Mouse (Mus musculus): ENCODE measurements around the gene Gm28044.
"Not testable (repeated sequence)": the region's sequence is repeated elsewhere in the genome, so short reads cannot be mapped to it uniquely, and the experiment has no call there.

The Gm28044 gene

GRCm38 (mm10) chr13:67360131-67360744 is at the start of gene Gm28044, which contains the start of gene Zfp953:
Gene Gm28044, minus strand, starts transcription at chr13:67360536.
Gene Zfp953, minus strand, starts transcription at chr13:67360605.
- DNase-seq (ENCODE audit: low spot score in 2 of 2) = peak; percentile 86 to 91

DNA sequence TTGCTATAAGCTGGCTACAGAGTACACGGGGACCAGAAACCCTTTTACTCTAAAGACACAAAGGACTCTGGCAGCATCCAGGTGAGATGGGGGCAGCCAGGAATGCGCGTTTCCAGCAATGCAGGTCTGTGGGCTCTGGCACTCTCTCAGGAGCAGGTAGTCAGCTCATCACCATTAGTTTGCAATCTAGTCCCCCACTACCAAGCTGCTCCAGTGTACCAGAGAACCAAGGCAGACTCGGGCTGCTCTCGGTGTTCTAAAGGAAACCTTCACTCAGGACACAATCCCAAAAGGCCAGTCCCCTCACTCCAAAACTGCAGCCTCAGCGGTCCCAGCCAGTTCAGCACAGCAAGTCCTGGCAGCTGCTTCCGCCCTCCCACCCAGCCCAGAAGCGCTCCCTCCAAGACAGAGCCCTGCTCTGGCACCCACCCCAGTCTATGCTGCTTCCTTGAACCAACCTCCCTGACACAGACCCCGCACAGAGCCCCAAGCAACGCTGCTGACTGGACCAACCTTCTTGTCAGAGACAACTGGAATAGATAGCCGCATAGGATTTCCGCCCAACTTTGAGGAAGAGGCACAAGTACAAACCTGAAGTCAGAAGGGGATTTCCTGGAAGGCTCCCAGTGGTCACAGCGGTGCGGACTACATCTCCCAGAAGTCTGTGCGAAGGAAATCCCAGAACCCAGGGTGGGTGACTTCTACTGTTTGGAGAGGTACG is 39.0 kb upstream of the Gm28044 start, which contains the start of gene Zfp429:
Zfp429 (minus strand) TSS at position 637 of the 721 bp plus-strand sequence.
- DNase-seq (ENCODE audit: low spot score in 2 of 2) = peak; percentile 73 to 82

- not testable (repeated sequence) for DNase-seq (ENCODE audit: low spot score in 2 of 2)
These were observed 15.9 kb upstream of the Gm28044 start for GRCm38 (mm10) chr13:67376255-67376654.

GRCm38 (mm10) chr13:67375050-67375911 is 14.9 kb upstream of the Gm28044 start, which contains the start of the genes Gm28041 and Zfp456:
Gene Gm28041, minus strand, starts transcription at chr13:67375733.
Gene Zfp456, minus strand, starts transcription at chr13:67375810.
- peak; percentile 75 to 80 for DNase-seq (ENCODE audit: low spot score in 2 of 2)

DNA sequence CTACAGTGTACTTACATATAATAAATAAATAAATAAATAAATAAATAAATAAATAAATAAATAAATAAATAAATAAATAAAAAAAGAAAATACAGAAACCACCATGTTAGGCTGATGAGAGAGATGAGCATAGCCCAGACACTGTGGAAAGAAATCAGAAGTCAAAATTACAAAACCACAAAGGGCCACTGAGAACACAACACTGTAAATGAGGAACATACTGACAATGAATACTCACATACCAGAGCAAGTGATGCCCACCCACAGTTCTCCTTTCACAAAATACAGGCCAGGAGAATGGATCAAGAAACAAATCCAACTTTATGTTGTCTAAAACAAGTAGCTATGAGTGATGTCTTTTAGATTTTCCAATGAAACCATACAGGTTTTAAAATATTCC is 8.5 kb downstream of the Gm28044 start:
- DNase-seq (ENCODE audit: low spot score in 2 of 2) = no peak

DNA sequence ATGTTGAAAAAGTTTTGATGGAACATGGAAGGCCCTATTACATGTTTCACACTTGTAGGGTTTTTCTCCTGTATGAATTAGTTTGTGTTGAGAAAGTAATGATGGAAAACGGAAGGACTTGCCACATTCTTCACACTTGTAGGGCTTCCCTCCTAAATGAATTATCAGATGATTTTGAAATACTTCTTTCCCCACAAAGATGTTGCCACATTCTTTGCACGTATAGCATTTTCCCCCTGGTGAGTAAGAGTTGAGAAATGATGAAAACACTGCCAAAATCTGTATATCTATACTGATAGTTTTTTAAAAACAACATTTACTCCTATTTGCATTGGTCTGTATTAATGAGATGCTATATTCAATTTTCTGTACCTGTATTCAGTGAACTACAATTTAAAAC is 16.9 kb downstream of the Gm28044 start:
- no peak for DNase-seq (ENCODE audit: low spot score in 2 of 2)

GRCm38 (mm10) chr13:67332877-67333276 is 27.5 kb downstream of the Gm28044 start:
- DNase-seq (ENCODE audit: low spot score in 2 of 2) = peak in 1 of 2 experiments; percentile 3

- peak; percentile 88 to 92 for DNase-seq (ENCODE audit: low spot score in 2 of 2)
These were observed 28.2 kb downstream of the Gm28044 start, which contains the start of gene Zfp595 for GRCm38 (mm10) chr13:67332019-67332724. Gene Zfp595, minus strand, starts transcription at chr13:67332570.

DNA sequence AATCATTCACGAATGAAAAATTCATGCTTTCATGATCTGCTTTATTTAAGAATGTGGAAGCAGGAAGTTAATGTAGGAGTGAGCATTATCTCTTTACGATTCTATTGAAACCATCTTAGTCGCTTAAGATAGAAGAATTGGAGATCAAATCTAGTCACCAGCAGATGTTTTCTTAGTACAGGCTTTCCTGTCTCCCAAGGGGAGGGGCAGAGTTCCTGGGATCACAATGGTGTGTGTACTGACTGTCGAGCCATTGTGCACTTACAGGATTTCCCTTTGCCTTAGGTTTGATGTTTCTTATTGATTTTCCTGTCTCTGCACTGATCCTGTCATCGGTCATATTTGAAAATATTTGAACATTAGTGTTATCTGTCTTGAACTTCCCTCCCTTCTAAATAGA is 53.6 kb downstream of the Gm28044 start:
- no peak for DNase-seq (ENCODE audit: low spot score in 2 of 2)

GRCm38 (mm10) chr13:67305822-67306672 is 54.3 kb downstream of the Gm28044 start, which contains the start of gene Zfp457:
Gene Zfp457, minus strand, starts transcription at chr13:67306485.
- DNase-seq (ENCODE audit: low spot score in 2 of 2) = peak; percentile 86 to 93

DNA sequence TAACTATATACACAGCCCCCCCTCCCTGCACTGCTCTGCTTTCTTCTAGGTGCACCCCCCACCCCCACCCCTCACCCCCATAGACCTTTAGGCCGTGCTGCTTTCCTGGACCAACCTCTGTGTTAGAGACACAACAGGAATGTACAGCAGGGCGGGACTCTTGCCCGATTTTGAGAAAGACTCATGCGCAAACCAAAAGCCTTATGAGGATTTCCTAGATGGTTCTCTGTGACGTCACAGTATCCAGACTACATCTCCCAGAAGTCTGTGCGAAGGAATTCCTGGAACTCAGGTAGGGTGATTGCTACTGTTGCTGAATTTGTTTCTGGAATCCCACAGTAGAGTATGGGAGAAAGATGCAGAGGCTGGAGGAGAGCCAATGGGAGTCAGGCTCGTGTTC is 82.0 kb downstream of the Gm28044 start, which contains the start of gene Zfp458:
Zfp458 (minus strand) TSS at position 153 of the 400 bp plus-strand sequence.
- no peak for DNase-seq (ENCODE audit: low spot score in 2 of 2)

DNA sequence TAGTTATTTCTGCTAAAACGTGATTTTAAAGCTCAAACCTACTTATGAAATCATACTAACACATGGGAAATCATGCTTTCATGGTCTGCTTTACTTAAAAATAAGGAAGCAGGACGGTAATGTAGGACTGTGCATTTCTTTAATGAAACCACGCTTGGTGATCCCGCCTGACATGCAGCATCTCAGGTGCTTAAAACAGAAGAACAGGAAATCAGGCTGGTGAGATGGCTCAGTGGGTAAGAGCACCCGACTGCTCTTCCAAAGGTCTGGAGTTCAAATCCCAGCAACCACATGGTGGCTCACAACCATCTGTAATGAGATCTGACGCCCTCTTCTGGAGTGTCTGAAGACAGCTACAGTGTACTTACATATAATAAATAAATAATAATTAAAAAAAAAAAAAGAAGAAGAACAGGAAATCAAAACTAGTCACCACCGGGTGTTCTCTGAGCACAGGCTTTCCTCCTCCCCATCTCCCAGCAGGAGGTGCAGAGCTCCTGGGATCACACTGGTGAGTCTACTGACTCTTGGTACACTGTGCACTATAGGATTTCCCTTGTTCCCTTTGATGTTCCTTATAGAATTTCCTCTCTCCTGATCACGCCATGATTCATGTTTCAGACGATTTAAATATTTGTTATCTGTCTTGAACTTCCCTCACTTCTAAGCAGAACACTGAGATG is 90.8 kb downstream of the Gm28044 start:
- DNase-seq (ENCODE audit: low spot score in 2 of 2) = not testable (repeated sequence)

DNA sequence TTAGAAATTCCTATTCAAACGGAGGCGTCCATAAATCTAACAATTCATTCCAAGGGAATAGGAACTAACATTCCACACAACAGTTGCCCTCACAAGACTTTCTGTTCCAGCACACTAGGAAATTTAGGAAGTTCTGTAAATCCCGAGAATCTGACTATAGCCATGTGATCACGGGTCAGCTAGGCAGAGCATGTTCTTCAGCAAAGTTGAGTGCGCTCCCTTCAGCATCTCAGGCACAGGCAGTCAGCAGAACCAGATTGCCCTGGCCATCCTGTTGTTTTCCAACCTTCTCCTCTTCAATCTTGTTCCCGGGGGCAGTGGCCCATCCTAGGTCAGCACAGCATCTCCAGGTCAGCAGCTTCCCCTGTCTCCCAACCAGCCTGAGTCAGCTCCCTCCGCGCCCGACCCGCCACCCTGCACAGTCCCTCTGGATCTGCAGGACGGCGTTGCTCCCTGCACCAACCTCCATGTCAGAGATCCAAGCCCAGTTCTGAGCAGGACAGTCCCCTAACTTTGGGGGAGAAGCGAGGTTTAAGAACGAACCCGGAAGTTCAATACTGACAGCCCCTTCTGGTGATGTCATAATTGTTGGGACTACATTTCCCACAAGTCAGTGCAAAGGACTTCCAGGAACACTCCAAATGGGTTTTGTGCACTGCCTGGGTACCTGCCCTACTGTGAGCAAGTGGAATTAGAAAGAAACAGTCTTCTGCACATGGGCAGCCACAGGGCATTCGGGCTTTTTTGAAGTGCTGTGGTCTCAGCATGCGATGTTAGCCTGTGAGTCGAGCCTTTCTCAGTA is 91.6 kb downstream of the Gm28044 start:
- DNase-seq (ENCODE audit: low spot score in 2 of 2) = peak; percentile 86 to 87
